In genomic region chr10:21930781-21931380, GRCm38 (mm10) we compare ENCODE assay signal across 23 mouse cellular contexts. TPM values are rescaled to one million over a fixed set of nuclear protein-coding genes. Genes with fewer than 3 reads are reported as not detected.
DNase-seq lines count a peak whose midpoint lies in the region; ATAC-seq and TF ChIP-seq lines count a peak whose summit lies in the region.
"Had no signal": no experiment of that assay in that cellular context is flagged by ENCODE, and none has a peak within 500 bp of the region (broad histone marks: within the 10 kb centered on the region; RNA-seq: fewer than 3 reads in every experiment).

No protein-coding gene starts in this region.

- no peaks in the 10 kb centered on the region for H3K36me3 ChIP-seq in midbrain, embryonic 11.5 days (ENCODE audit: control insufficient read depth, insufficient read depth, low read length)
- no peaks in the 10 kb centered on the region for H3K36me3 ChIP-seq in midbrain, postnatal 0 days (ENCODE audit: insufficient read depth, low read length)
- H3K36me3 ChIP-seq in myocyte (ENCODE audit: control insufficient read depth, insufficient read depth): no peaks in the 10 kb centered on the region
- H3K36me3 ChIP-seq in thymus, adult 2 months (ENCODE audit: control insufficient read depth, insufficient read depth, low read length): no peaks in the 10 kb centered on the region
- H3K36me3 ChIP-seq: embryonic facial prominence, embryonic 10.5 days; heart, embryonic 15.5 days; hindbrain, embryonic 15.5 days; intestine, embryonic 15.5 days had no signal

- H3ac ChIP-seq in myocyte (ENCODE audit: control insufficient read depth, insufficient read length): no peak overlapping the region

- H3K9me3 ChIP-seq in midbrain, embryonic 11.5 days (ENCODE audit: control insufficient read depth, low read length): no peaks in the 10 kb centered on the region
- H3K9me3 ChIP-seq in midbrain, postnatal 0 days (ENCODE audit: low read length): no peaks in the 10 kb centered on the region
- H3K9me3 ChIP-seq: embryonic facial prominence, embryonic 10.5 days; heart, embryonic 15.5 days; hindbrain, embryonic 15.5 days; intestine, embryonic 15.5 days had no signal

- WGBS in midbrain, embryonic 11.5 days: 78% methylated on average over 10 of the region's 10 CpGs
- 65% methylated on average over 10 of the region's 10 CpGs for WGBS in midbrain, postnatal 0 days
- 96% methylated on average over 10 of the region's 10 CpGs for WGBS in thymus, adult 2 months

- no peak for DNase-seq in frontal cortex, postnatal 10 days (ENCODE audit: low spot score in 2 of 2)
- DNase-seq in midbrain, embryonic 11.5 days (ENCODE audit: low spot score, missing footprints): peak; percentile 57
- no peak for DNase-seq in midbrain, postnatal 0 days (ENCODE audit: low spot score)
- DNase-seq in brain, adult 2 months (ENCODE audit: low read depth, low spot score): peak; percentile 69
- no peak for DNase-seq in thymus, adult 2 months
- no peak for DNase-seq in kidney, postnatal 14 days
- DNase-seq: adrenal gland, postnatal 36 days; cerebellum, adult 8-10 months; heart, postnatal 4 days; kidney, adult 9 months; kidney, postnatal 4 days; layer of hippocampus, postnatal 36 days; lung, postnatal 10 days; spleen, adult 18-20 months had no signal

- no peak overlapping the region for H3K9ac ChIP-seq in midbrain, embryonic 11.5 days (ENCODE audit: low read length)
- H3K9ac ChIP-seq in midbrain, postnatal 0 days (replicated peaks; ENCODE audit: low read length, poor library complexity, severe bottlenecking): no peak overlapping the region
- H3K9ac ChIP-seq: heart, embryonic 15.5 days; hindbrain, embryonic 15.5 days; intestine, embryonic 15.5 days; liver, embryonic 14.5 days had no signal

- no peak for TF ChIP-seq CTCF in midbrain, postnatal 0 days (IDR thresholded peaks at IDR 0.05)
- no peak for TF ChIP-seq CTCF in thymus, adult 2 months (IDR thresholded peaks at IDR 0.05; ENCODE audit: borderline replicate concordance, control insufficient read depth, extremely low read depth, insufficient read depth, low read length, poor library complexity)

- no peaks in the 10 kb centered on the region for H3K27me3 ChIP-seq in midbrain, embryonic 11.5 days (ENCODE audit: control insufficient read depth, insufficient read depth, low read length)
- H3K27me3 ChIP-seq in midbrain, postnatal 0 days (ENCODE audit: insufficient read depth, low read length): no peaks in the 10 kb centered on the region
- no peaks in the 10 kb centered on the region for H3K27me3 ChIP-seq in myocyte (ENCODE audit: control insufficient read depth, insufficient read depth, insufficient read length)
- no peaks in the 10 kb centered on the region for H3K27me3 ChIP-seq in thymus, adult 2 months (ENCODE audit: control insufficient read depth, insufficient read depth, low read length)
- H3K27me3 ChIP-seq: heart, embryonic 15.5 days; hindbrain, embryonic 15.5 days; intestine, embryonic 15.5 days had no signal

- H3K4me1 ChIP-seq in midbrain, embryonic 11.5 days (ENCODE audit: control insufficient read depth, insufficient read depth, low read length): no peaks in the 10 kb centered on the region
- no peaks in the 10 kb centered on the region for H3K4me1 ChIP-seq in midbrain, postnatal 0 days (ENCODE audit: insufficient read depth, low read length)
- no peaks in the 10 kb centered on the region for H3K4me1 ChIP-seq in thymus, adult 2 months (replicated peaks; ENCODE audit: control insufficient read depth, insufficient read depth, low read length)
- H3K4me1 ChIP-seq: hindbrain, embryonic 15.5 days; intestine, embryonic 15.5 days had no signal

- no peak overlapping the region for H3K4me2 ChIP-seq in midbrain, embryonic 11.5 days
- no peak overlapping the region for H3K4me2 ChIP-seq in midbrain, postnatal 0 days (ENCODE audit: low read depth, low read length, poor library complexity, severe bottlenecking)
- H3K4me2 ChIP-seq in myocyte (ENCODE audit: low read depth): no peak overlapping the region
- H3K4me2 ChIP-seq: heart, embryonic 15.5 days; hindbrain, embryonic 15.5 days; intestine, embryonic 15.5 days had no signal

- no peak overlapping the region for H3K4me3 ChIP-seq in midbrain, embryonic 11.5 days (ENCODE audit: low read depth, low read length)
- no peak overlapping the region for H3K4me3 ChIP-seq in midbrain, postnatal 0 days (ENCODE audit: low read depth, low read length)
- no peak overlapping the region for H3K4me3 ChIP-seq in myocyte
- no peak overlapping the region for H3K4me3 ChIP-seq in thymus, adult 2 months (ENCODE audit: control insufficient read depth, insufficient read depth, low read length)
- H3K4me3 ChIP-seq: embryonic facial prominence, embryonic 10.5 days; heart, embryonic 15.5 days; hindbrain, embryonic 15.5 days; intestine, embryonic 15.5 days had no signal

- ATAC-seq in frontal cortex, adult (ENCODE audit: low TSS enrichment): 0 out of 2 replicates have a peak, but pooled peaks have one; percentile 20
- ATAC-seq in midbrain, embryonic 11.5 days (ENCODE audit: low FRiP score): no peak
- no peak for ATAC-seq in midbrain, postnatal 0 days (ENCODE audit: low FRiP score)
- ATAC-seq: activated CD4-positive, CD25-positive, alpha-beta regulatory T cell, adult 4 months; forebrain, embryonic 14.5 days; intestine, embryonic 15.5 days had no signal

- no peaks in the 10 kb centered on the region for H3K79me2 ChIP-seq in myocyte (ENCODE audit: control insufficient read depth, insufficient read depth)

- no peak overlapping the region for H3K27ac ChIP-seq in midbrain, embryonic 11.5 days (ENCODE audit: low read depth, low read length)
- H3K27ac ChIP-seq in midbrain, postnatal 0 days (ENCODE audit: low read depth, low read length): no peak overlapping the region
- H3K27ac ChIP-seq in thymus, adult 2 months (ENCODE audit: control insufficient read depth, insufficient read depth, low read length): no peak overlapping the region
- H3K27ac ChIP-seq: embryonic facial prominence, embryonic 10.5 days; heart, embryonic 15.5 days; hindbrain, embryonic 15.5 days; intestine, embryonic 15.5 days; liver, embryonic 14.5 days had no signal

- no peak for TF ChIP-seq POLR2A in myocyte (IDR thresholded peaks at IDR 0.05; ENCODE audit: insufficient read length, low read depth)
- no peak for TF ChIP-seq POLR2A in thymus, adult 2 months (IDR thresholded peaks at IDR 0.05; ENCODE audit: control insufficient read depth, extremely low read depth, insufficient read depth, low read length, poor library complexity)

TF ChIP-seq in myocyte, 11 proteins besides CTCF, POLR2A, EP300 and RAD21:
- TF ChIP-seq TCF12 (IDR thresholded peaks at IDR 0.05; ENCODE audit: insufficient read depth, poor library complexity, severe bottlenecking) (no peak), USF1 (IDR thresholded peaks at IDR 0.05; ENCODE audit: low read depth) (peak; percentile 65), MYOD1 (IDR thresholded peaks at IDR 0.05; ENCODE audit: control insufficient read depth in 1 of 3, insufficient read length in 2 of 3, low read depth in 2 of 3) (no peak)

RNA-seq across cellular contexts. Expression of gene Sgk1, which starts 48.9 kb away (rescaled TPM):
- polyA plus RNA-seq in midbrain, embryonic 11.5 days (2014; fragmentation: Nextera tagmentation; extraction: Ambion mirVana): 20.8 and 25.7 TPM in 2 replicates
- total RNA-seq in midbrain, postnatal 0 days (2014; rRNA removed): 65.4 and 92.2 TPM in 2 replicates
- 46.6 and 48.9 TPM in 2 replicates for polyA plus RNA-seq in midbrain, postnatal 0 days (2015; fragmentation: Nextera tagmentation; extraction: Ambion mirVana)
- 10.3 TPM for polyA plus RNA-seq in myocyte (2012; fragmentation: generic; extraction: Trizol)
- polyA plus RNA-seq in thymus, adult 2 months (2012; rRNA removed): 16.5 and 18.7 TPM in 2 replicates

Comparison
In these comparisons a context has a peak if more than half of its experiments do, and no peak if none do; other contexts are left out.
1. DNase-seq: peak in midbrain, embryonic 11.5 days (single experiment) and brain, adult 2 months (single experiment); none in frontal cortex, postnatal 10 days (0 of 2), midbrain, postnatal 0 days (single experiment), thymus, adult 2 months (single experiment) and kidney, postnatal 14 days (single experiment).